Mouse (Mus musculus): Measurements from ENCODE around the gene Lrrc51.

DNA sequence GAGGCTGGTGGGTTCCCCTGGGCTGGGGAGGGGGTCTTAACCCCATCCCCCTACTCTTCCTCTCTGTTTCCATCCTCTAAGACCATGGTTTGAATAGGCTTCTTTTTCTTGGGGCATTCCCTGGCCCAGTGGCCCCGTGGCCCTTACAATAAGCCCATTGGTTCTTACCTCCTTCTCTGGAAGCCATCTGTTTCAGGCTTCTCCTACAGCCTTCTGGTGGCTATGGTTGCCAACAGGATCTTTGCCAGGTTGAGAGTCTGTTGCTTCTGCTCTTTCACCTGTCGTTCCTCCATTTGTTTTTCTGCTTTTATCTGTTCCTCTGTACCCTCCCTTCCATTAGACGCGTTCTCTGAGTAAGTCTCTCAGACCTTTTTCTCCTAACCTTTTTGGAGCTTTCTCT, 3.9 kb upstream of the Lrrc51 start:
- TF ChIP-seq POLR2A (IDR thresholded peaks at IDR 0.05; ENCODE audit: control insufficient read depth in 1 of 2, insufficient read depth in 1 of 2, low read depth in 1 of 2, low read length in 2 of 2, poor library complexity in 1 of 2): no peak
- TF ChIP-seq MYC (IDR thresholded peaks at IDR 0.05; ENCODE audit: low read depth, low read length): no peak
- TF ChIP-seq CTCF (IDR thresholded peaks at IDR 0.05 in 2 of 3, conservative IDR thresholded peaks at IDR 0.05 in 1 of 3; ENCODE audit: control insufficient read depth in 1 of 3, insufficient read depth in 1 of 3, low read depth in 2 of 3, low read length in 3 of 3, poor library complexity in 1 of 3, severe bottlenecking in 1 of 3): no peak
- no peak for TF ChIP-seq ZMIZ1 (IDR thresholded peaks at IDR 0.05; ENCODE audit: low read depth, low read length)
- TF ChIP-seq MXI1 (IDR thresholded peaks at IDR 0.05; ENCODE audit: low read depth, low read length): no peak
- no peak for TF ChIP-seq GATA1 (IDR thresholded peaks at IDR 0.05; ENCODE audit: low read depth, low read length)
- TF ChIP-seq RAD21 (IDR thresholded peaks at IDR 0.05; ENCODE audit: low read depth, low read length): no peak
